In the genomic region with DNA sequence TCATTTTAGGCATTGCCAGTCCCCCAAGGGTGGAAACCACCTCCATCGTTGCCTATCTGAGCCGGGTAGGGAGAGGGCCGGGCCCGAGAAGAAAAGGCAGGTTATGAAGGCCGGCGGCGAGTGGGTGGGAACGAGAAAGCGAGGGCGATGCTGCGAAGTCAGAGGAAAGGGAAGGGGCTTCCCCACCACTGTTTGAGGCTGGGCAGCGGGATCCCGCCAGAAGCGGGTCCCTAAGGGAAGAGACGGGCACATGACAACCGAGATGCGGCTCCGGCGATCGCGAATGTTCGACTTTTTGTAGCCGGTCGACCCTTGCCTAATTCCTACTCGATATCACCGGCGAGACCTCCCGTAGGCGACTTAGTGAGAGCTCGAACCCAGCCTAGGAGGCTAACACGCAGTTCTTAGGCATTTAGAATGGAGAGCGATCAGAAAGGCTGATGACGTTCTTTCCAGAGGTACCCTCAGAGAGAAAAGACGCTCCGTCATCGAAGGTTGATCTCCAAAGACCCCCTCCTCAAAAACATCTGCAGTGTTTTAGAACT, we compare ENCODE assay signal across 8 mouse cellular contexts. TPM values are rescaled to one million over a fixed set of nuclear protein-coding genes. Genes with fewer than 3 reads are reported as not detected.
DNase-seq lines count a peak whose midpoint lies in the region; ATAC-seq and TF ChIP-seq lines count a peak whose summit lies in the region.

No protein-coding gene starts in this region.

- WGBS in kidney, embryonic 16.5 days: under 1% methylated on average over 36 of the region's 36 CpGs
- WGBS in heart, embryonic 16.5 days: under 1% methylated on average over 36 of the region's 36 CpGs
- under 1% methylated on average over 36 of the region's 36 CpGs for WGBS in liver, embryonic 16.5 days (ENCODE audit: insufficient replicate concordance)

- peak overlapping the region; percentile 98 for H3K4me2 ChIP-seq in kidney, embryonic 16.5 days (replicated peaks; ENCODE audit: low read depth, low read length)
- peak overlapping the region; percentile 89 for H3K4me2 ChIP-seq in CH12.LX (ENCODE audit: insufficient read depth, low read depth, poor library complexity, severe bottlenecking)
- H3K4me2 ChIP-seq in heart, embryonic 16.5 days (ENCODE audit: low read depth, low read length): peak overlapping the region; percentile 97
- H3K4me2 ChIP-seq in liver, embryonic 16.5 days (ENCODE audit: low read depth, low read length): peak overlapping the region; percentile 98

- no peak for TF ChIP-seq RAD21 in CH12.LX (IDR thresholded peaks at IDR 0.05; ENCODE audit: low read depth, low read length)

- H3K79me2 ChIP-seq in CH12.LX (replicated peaks; ENCODE audit: control insufficient read depth, extremely low read depth, insufficient read depth, poor library complexity, severe bottlenecking): peaks cover 35% of the 10 kb centered on the region

- no peak for DNase-seq in kidney, adult 11 months
- peak; percentile 68 for DNase-seq in CH12.LX (ENCODE audit: extremely low read depth)
- DNase-seq in c-Kit-negative CD71-positive TER-119-positive erythroid progenitor cells, embryonic 14.5 days (ENCODE audit: low read depth, low spot score): peak; percentile 27
- peak; percentile 14 to 29 for DNase-seq in spleen, postnatal 14 days (ENCODE audit: low spot score in 2 of 2)
- no peak for DNase-seq in right cerebral cortex, postnatal 10 days (ENCODE audit: low spot score in 2 of 2)

- peak overlapping the region; percentile 100 for H3K27ac ChIP-seq in kidney, embryonic 16.5 days (ENCODE audit: low read length)
- peak overlapping the region; percentile 65 for H3K27ac ChIP-seq in CH12.LX (ENCODE audit: insufficient read depth, low read depth)
- peak overlapping the region; percentile 99 for H3K27ac ChIP-seq in heart, embryonic 16.5 days (ENCODE audit: low read length)
- H3K27ac ChIP-seq in liver, embryonic 16.5 days (ENCODE audit: low read length): peak overlapping the region; percentile 99

- TF ChIP-seq POLR2A in CH12.LX (IDR thresholded peaks at IDR 0.05; ENCODE audit: low read depth, low read length): no peak

- ATAC-seq in kidney, embryonic 16.5 days (ENCODE audit: low FRiP score, low TSS enrichment): peak; percentile 17
- no peak for ATAC-seq in heart, embryonic 16.5 days (replicated peaks; ENCODE audit: extremely low read depth, insufficient read depth, low FRiP score)
- no peak for ATAC-seq in liver, embryonic 16.5 days (ENCODE audit: low read depth)

- H3K9ac ChIP-seq in kidney, embryonic 16.5 days (replicated peaks; ENCODE audit: low read length): peak overlapping the region; percentile 95
- H3K9ac ChIP-seq in CH12.LX (ENCODE audit: insufficient read depth, low read depth): peak overlapping the region; percentile 43
- H3K9ac ChIP-seq in heart, embryonic 16.5 days (ENCODE audit: low read length): peak overlapping the region; percentile 95
- H3K9ac ChIP-seq in liver, embryonic 16.5 days (ENCODE audit: low read depth, low read length): peak overlapping the region; percentile 94

- no peak for TF ChIP-seq EP300 in CH12.LX (IDR thresholded peaks at IDR 0.05; ENCODE audit: low read length)

- H3K4me1 ChIP-seq in kidney, embryonic 16.5 days (ENCODE audit: insufficient read depth, low read length): peaks cover 17% of the 10 kb centered on the region
- peaks cover 3 to 27% of the 10 kb centered on the region in 2 experiments; a peak in 3 of 4 replicates for H3K4me1 ChIP-seq in CH12.LX (ENCODE audit: control insufficient read depth in 1 of 2, insufficient read depth in 2 of 2)
- H3K4me1 ChIP-seq in heart, embryonic 16.5 days (ENCODE audit: control insufficient read depth, insufficient read depth, low read length): peaks cover 14% of the 10 kb centered on the region
- peaks cover 10% of the 10 kb centered on the region for H3K4me1 ChIP-seq in liver, embryonic 16.5 days (ENCODE audit: control insufficient read depth, low read depth, low read length)

- H3K9me3 ChIP-seq in kidney, embryonic 16.5 days (ENCODE audit: low read length): no peaks in the 10 kb centered on the region
- H3K9me3 ChIP-seq in CH12.LX (replicated peaks; ENCODE audit: low read length): no peaks in the 10 kb centered on the region
- no peaks in the 10 kb centered on the region for H3K9me3 ChIP-seq in heart, embryonic 16.5 days (replicated peaks; ENCODE audit: control insufficient read depth, low read length)
- H3K9me3 ChIP-seq in liver, embryonic 16.5 days (replicated peaks; ENCODE audit: control insufficient read depth, low read length): no peaks in the 10 kb centered on the region

- no peak for TF ChIP-seq CTCF in CH12.LX (conservative IDR thresholded peaks at IDR 0.05 in 1 of 2, IDR thresholded peaks at IDR 0.05 in 1 of 2; ENCODE audit: low read depth in 2 of 2, low read length in 2 of 2)

- dilution Hi-C loops in CH12.LX (cut with MboI; ENCODE audit: extremely low pct_ligation_motif_present, extremely low pct_unique_long_range_greater_than_20kb, low sequenced_read_pairs): no loop called here

- no peaks in the 10 kb centered on the region for H3K27me3 ChIP-seq in kidney, embryonic 16.5 days (ENCODE audit: insufficient read depth, low read length)
- no peaks in the 10 kb centered on the region for H3K27me3 ChIP-seq in CH12.LX (replicated peaks)
- no peaks in the 10 kb centered on the region for H3K27me3 ChIP-seq in heart, embryonic 16.5 days (ENCODE audit: control insufficient read depth, insufficient read depth, low read length)
- H3K27me3 ChIP-seq in liver, embryonic 16.5 days (ENCODE audit: control insufficient read depth, insufficient read depth, low read depth, low read length): no peaks in the 10 kb centered on the region

- no peaks in the 10 kb centered on the region for H3K36me3 ChIP-seq in kidney, embryonic 16.5 days (ENCODE audit: insufficient read depth, low read length)
- H3K36me3 ChIP-seq in CH12.LX (replicated peaks in 1 of 2; ENCODE audit: control insufficient read depth in 1 of 2, insufficient read depth in 1 of 2, low read length in 1 of 2): peaks cover 3 to 12% of the 10 kb centered on the region in 2 experiments
- H3K36me3 ChIP-seq in heart, embryonic 16.5 days (ENCODE audit: control insufficient read depth, insufficient read depth): no peaks in the 10 kb centered on the region
- no peaks in the 10 kb centered on the region for H3K36me3 ChIP-seq in liver, embryonic 16.5 days (ENCODE audit: control insufficient read depth, insufficient read depth)

- H3K4me3 ChIP-seq in kidney, embryonic 16.5 days (ENCODE audit: low read length): peak overlapping the region; percentile 94
- peak overlapping the region; percentile 65 to 82 (median 68) for H3K4me3 ChIP-seq in CH12.LX (replicated peaks in 1 of 3; ENCODE audit: low read depth in 2 of 3, low read length in 2 of 3, poor library complexity in 1 of 3)
- H3K4me3 ChIP-seq in heart, embryonic 16.5 days (ENCODE audit: low read length): peak overlapping the region; percentile 95
- peak overlapping the region; percentile 89 for H3K4me3 ChIP-seq in liver, embryonic 16.5 days (ENCODE audit: low read depth, low read length)

- in situ Hi-C loops in CH12.LX (cut with MboI; ENCODE audit: low pct_ligation_motif_present, low pct_unique_long_range_greater_than_20kb, low sequenced_read_pairs): loop anchor here (10.0 to 25.0 kb wide), 2 partner anchors 109 to 366 kb away; no protein-coding TSS in a partner anchor

TF ChIP-seq in CH12.LX, 34 proteins besides CTCF, POLR2A, EP300 and RAD21 (continues in another document):
- TF ChIP-seq ETS1 (conservative IDR thresholded peaks at IDR 0.05; ENCODE audit: low read depth, low read length): no peak; the same call in 1 of the 2 replicates
- no peak for TF ChIP-seq KAT2A (IDR thresholded peaks at IDR 0.05; ENCODE audit: insufficient replicate concordance, low read length)
- TF ChIP-seq PAX5 (IDR thresholded peaks at IDR 0.05; ENCODE audit: low read length): no peak
- TF ChIP-seq NRF1 (IDR thresholded peaks at IDR 0.05; ENCODE audit: low read depth, low read length): no peak
- no peak for TF ChIP-seq ZC3H11A (IDR thresholded peaks at IDR 0.05; ENCODE audit: low read depth, low read length)
- no peak for TF ChIP-seq MAZ (IDR thresholded peaks at IDR 0.05; ENCODE audit: low read depth, low read length)
- TF ChIP-seq ZMIZ1 (IDR thresholded peaks at IDR 0.05; ENCODE audit: low read depth, low read length): no peak
- TF ChIP-seq USF2 (conservative IDR thresholded peaks at IDR 0.05; ENCODE audit: low read depth, low read length): no peak
- 0 out of 2 replicates have a peak, but pooled peaks have one; percentile 54 for TF ChIP-seq CHD1 (IDR thresholded peaks at IDR 0.05; ENCODE audit: low read depth, low read length)
- TF ChIP-seq SIN3A (IDR thresholded peaks at IDR 0.05; ENCODE audit: low read length): peak; percentile 4; the same call in 1 of the 2 replicates
- TF ChIP-seq MAFK (IDR thresholded peaks at IDR 0.05; ENCODE audit: insufficient replicate concordance, low read length): no peak
- no peak for TF ChIP-seq RCOR1 (conservative IDR thresholded peaks at IDR 0.05; ENCODE audit: low read depth, low read length)
- 0 out of 2 replicates have a peak, but pooled peaks have one; percentile 21 for TF ChIP-seq E2F4 (IDR thresholded peaks at IDR 0.05; ENCODE audit: insufficient replicate concordance, low read depth, low read length)
- TF ChIP-seq TCF12 (IDR thresholded peaks at IDR 0.05; ENCODE audit: low read depth, low read length): peak; percentile 38; the same call in 1 of the 2 replicates
- TF ChIP-seq TBP (conservative IDR thresholded peaks at IDR 0.05; ENCODE audit: low read depth, low read length): 0 out of 2 replicates have a peak, but pooled peaks have one; percentile 38
- peak; percentile 43; the same call in 1 of the 2 replicates for TF ChIP-seq BHLHE40 (IDR thresholded peaks at IDR 0.05; ENCODE audit: low read depth, low read length)
- TF ChIP-seq ZNF384 (IDR thresholded peaks at IDR 0.05; ENCODE audit: low read depth, low read length): no peak

RNA-seq across cellular contexts. Expression of a gene that starts 1.2 kb away (rescaled TPM):
- polyA plus RNA-seq in kidney, embryonic 16.5 days (2015; fragmentation: Nextera tagmentation; extraction: Ambion mirVana): 25.9 and 32.6 TPM in 2 replicates
- 23.4 and 24.2 TPM in 2 replicates for total RNA-seq in CH12.LX (2012; rRNA removed)
- 27.0 and 27.7 TPM in 2 replicates for total RNA-seq in CH12.LX (2014; rRNA removed)
- polyA plus RNA-seq in CH12.LX (2012; ENCODE audit: insufficient read length, low read depth): 43.3 and 55.2 TPM in 2 replicates
- polyA plus RNA-seq in heart, embryonic 16.5 days (2015; fragmentation: Nextera tagmentation; extraction: Ambion mirVana): 21.5 and 23.2 TPM in 2 replicates
- polyA plus RNA-seq in liver, embryonic 16.5 days (2015; fragmentation: Nextera tagmentation; extraction: Ambion mirVana): 8.4 and 8.7 TPM in 2 replicates

RNA-seq across cellular contexts. Expression of a gene that starts 51.1 kb away (rescaled TPM):
- polyA plus RNA-seq in kidney, embryonic 16.5 days (2015; fragmentation: Nextera tagmentation; extraction: Ambion mirVana): 0.86 and 1.3 TPM in 2 replicates
- 0.04 TPM in 1 of 2 replicates, not detected in the other for total RNA-seq in CH12.LX (2012; rRNA removed)
- total RNA-seq in CH12.LX (2014; rRNA removed): 0.07 and 0.09 TPM in 2 replicates
- 0.09 and 0.29 TPM in 2 replicates for polyA plus RNA-seq in CH12.LX (2012; ENCODE audit: insufficient read length, low read depth)
- polyA plus RNA-seq in heart, embryonic 16.5 days (2015; fragmentation: Nextera tagmentation; extraction: Ambion mirVana): 0.58 and 1.1 TPM in 2 replicates
- polyA plus RNA-seq in liver, embryonic 16.5 days (2015; fragmentation: Nextera tagmentation; extraction: Ambion mirVana): 0.09 TPM in 1 of 2 replicates, not detected in the other

Comparison
In these comparisons a context has a peak if more than half of its experiments do, and no peak if none do; other contexts are left out.
1. H3K9ac ChIP-seq: peak in every context shown above with its lines; median percentile 95 in kidney, embryonic 16.5 days; 95 in heart, embryonic 16.5 days; 94 in liver, embryonic 16.5 days; 43 in CH12.LX.
2. DNase-seq: peak in CH12.LX (single experiment), c-Kit-negative CD71-positive TER-119-positive erythroid progenitor cells, embryonic 14.5 days (single experiment) and spleen, postnatal 14 days (2 of 2); none in kidney, adult 11 months (single experiment) and right cerebral cortex, postnatal 10 days (0 of 2).
3. Peak in every context shown above with its lines, with median percentiles within 50 percentile points of each other: H3K27ac ChIP-seq, H3K4me2 ChIP-seq and H3K4me3 ChIP-seq.